Mouse (Mus musculus) megakaryocyte, embryonic 14.5 days (primary cell): ENCODE measurements around the gene Sema4d. TPM values are rescaled to one million over a fixed set of nuclear protein-coding genes. Genes with fewer than 3 reads are reported as not detected.
"Not testable (repeated sequence)": the region's sequence is repeated elsewhere in the genome, so short reads cannot be mapped to it uniquely, and the experiment has no call there.

Source experiments
- H3K27me3 ChIP-seq: replicated peaks from 2 replicates; pipeline ENCODE3; 2012; ENCODE audit warnings: inconsistent platforms
- H3K36me3 ChIP-seq: replicated peaks from 2 replicates; pipeline ENCODE3; 2012; ENCODE audit warnings: low read length, inconsistent platforms, mixed read lengths
- H3K4me1 ChIP-seq: 2 replicates; pipeline ENCODE4 v1.6.1; 2012; ENCODE audit warnings: inconsistent platforms
- H3K4me3 ChIP-seq: replicated peaks from 2 replicates; pipeline ENCODE3; 2012; ENCODE audit warnings: moderate library complexity, mild to moderate bottlenecking, inconsistent platforms
- H3K9me3 ChIP-seq: 2 replicates; pipeline ENCODE4 v1.6.1; 2012; ENCODE audit warnings: inconsistent platforms
- FLI1 ChIP-seq: IDR thresholded peaks from 2 replicates; pipeline ENCODE4 v1.6.1; 2012; ENCODE audit warnings: low read length, inconsistent platforms, mixed read lengths
- GATA1 ChIP-seq: IDR thresholded peaks from 3 replicates; pipeline ENCODE4 v1.6.1; 2012; ENCODE audit warnings: mixed read lengths, low read length, inconsistent platforms, borderline replicate concordance
- polyA plus RNA-seq: library from polyadenylated mRNA; stranded (reverse); fragments of >175 nt; gene quantifications from 2 replicates; pipeline ENCODE4 v1.2.3, GENCODE M21; 2012; ENCODE audit warnings: low replicate concordance; ENCODE audit not compliant: insufficient read depth

The Sema4d gene
- 55.2 and 58.6 TPM in 2 replicates for polyA plus RNA-seq

- Histone ChIP-seq H3K4me1 (peaks cover 78% of the 10 kb centered on the region), H3K36me3 (peaks cover 31% of the 10 kb centered on the region), H3K4me3 (peak within 1 kb of the TSS; percentile 98), H3K9me3 (no peaks in the 10 kb centered on the region), H3K27me3 (no peaks in the 10 kb centered on the region)
- TF ChIP-seq GATA1 (no peak), FLI1 (no peak)
These were observed at the start of gene Sema4d for GRCm38 (mm10) chr13:51793425-51793891. Gene Sema4d, minus strand, starts transcription at chr13:51793747.

- peaks cover 72% of the 10 kb centered on the region for H3K4me1 ChIP-seq
These were observed 49.8 kb upstream of the Sema4d start for GRCm38 (mm10) chr13:51843298-51843697.

GRCm38 (mm10) chr13:51842773-51843172, 49.2 kb upstream of the Sema4d start:
- Histone ChIP-seq H3K9me3 (no peaks in the 10 kb centered on the region), H3K4me1 (peaks cover 78% of the 10 kb centered on the region), H3K4me3 (peak overlapping the region; percentile 92), H3K27me3 (no peaks in the 10 kb centered on the region), H3K36me3 (peaks cover 12% of the 10 kb centered on the region)
- TF ChIP-seq FLI1 (peak; percentile 67; the same call in 1 of the 2 replicates), GATA1 (no peak; the same call in 2 of the 3 replicates)

More at GRCm38 (mm10) chr13:51843298-51843697, 49.8 kb upstream of the Sema4d start:
- TF ChIP-seq FLI1 = no peak
- TF ChIP-seq GATA1 = no peak
- no peaks in the 10 kb centered on the region for H3K27me3 ChIP-seq
- no peaks in the 10 kb centered on the region for H3K9me3 ChIP-seq
- H3K36me3 ChIP-seq = peaks cover 17% of the 10 kb centered on the region
- peak overlapping the region; percentile 92 for H3K4me3 ChIP-seq

GRCm38 (mm10) chr13:51842191-51842590, 48.6 kb upstream of the Sema4d start:
- Histone ChIP-seq H3K9me3 (no peaks in the 10 kb centered on the region), H3K27me3 (no peaks in the 10 kb centered on the region), H3K4me1 (peaks cover 83% of the 10 kb centered on the region), H3K4me3 (peak overlapping the region; percentile 92), H3K36me3 (peaks cover 6% of the 10 kb centered on the region)
- TF ChIP-seq GATA1 (no peak), FLI1 (no peak)

- peaks cover under 1% of the 10 kb centered on the region for H3K36me3 ChIP-seq
- no peaks in the 10 kb centered on the region for H3K9me3 ChIP-seq
- H3K27me3 ChIP-seq = no peaks in the 10 kb centered on the region
- TF ChIP-seq FLI1 = no peak
- TF ChIP-seq GATA1 = 0 out of 3 replicates have a peak, but pooled peaks have one; percentile 31
- peak overlapping the region; percentile 92 for H3K4me3 ChIP-seq
- H3K4me1 ChIP-seq = peaks cover 89% of the 10 kb centered on the region
These were observed 48.1 kb upstream of the Sema4d start for GRCm38 (mm10) chr13:51841541-51842115.

GRCm38 (mm10) chr13:51840702-51841101, 47.2 kb upstream of the Sema4d start:
- Histone ChIP-seq H3K27me3 (no peaks in the 10 kb centered on the region), H3K4me3 (peak overlapping the region; percentile 7), H3K36me3 (no peaks in the 10 kb centered on the region), H3K4me1 (peaks cover 98% of the 10 kb centered on the region), H3K9me3 (no peaks in the 10 kb centered on the region)
- TF ChIP-seq GATA1 (no peak), FLI1 (no peak)

- Histone ChIP-seq H3K4me1 (peaks cover 99% of the 10 kb centered on the region), H3K9me3 (no peaks in the 10 kb centered on the region), H3K27me3 (no peaks in the 10 kb centered on the region), H3K4me3 (peak overlapping the region; percentile 62), H3K36me3 (no peaks in the 10 kb centered on the region)
- no peak for TF ChIP-seq FLI1
- no peak for TF ChIP-seq GATA1
These were observed 45.9 kb upstream of the Sema4d start for GRCm38 (mm10) chr13:51839250-51840026.

- Histone ChIP-seq H3K4me3 (peak overlapping the region; percentile 65), H3K4me1 (peaks cover 99% of the 10 kb centered on the region), H3K27me3 (no peaks in the 10 kb centered on the region), H3K36me3 (no peaks in the 10 kb centered on the region), H3K9me3 (no peaks in the 10 kb centered on the region)
- TF ChIP-seq FLI1 (no peak), GATA1 (no peak)
These were observed 43.9 kb upstream of the Sema4d start for GRCm38 (mm10) chr13:51837402-51837801.

GRCm38 (mm10) chr13:51835208-51835607, 41.7 kb upstream of the Sema4d start:
- H3K36me3 ChIP-seq, H3K27me3 ChIP-seq, H3K4me3 ChIP-seq, H3K9me3 ChIP-seq: not testable (repeated sequence)
- H3K4me1 ChIP-seq = peaks cover 98% of the 10 kb centered on the region

GRCm38 (mm10) chr13:51834520-51834919, 41.0 kb upstream of the Sema4d start:
- H3K36me3 ChIP-seq = no peaks in the 10 kb centered on the region
- no peak for TF ChIP-seq GATA1
- no peak for TF ChIP-seq FLI1
- H3K27me3 ChIP-seq = no peaks in the 10 kb centered on the region
- H3K9me3 ChIP-seq = no peaks in the 10 kb centered on the region
- peaks cover 92% of the 10 kb centered on the region for H3K4me1 ChIP-seq
- H3K4me3 ChIP-seq = peak overlapping the region; percentile 70

GRCm38 (mm10) chr13:51834024-51834423, 40.5 kb upstream of the Sema4d start:
- H3K9me3 ChIP-seq, H3K36me3 ChIP-seq, H3K27me3 ChIP-seq: not testable (repeated sequence)
- peak overlapping the region; percentile 70 for H3K4me3 ChIP-seq
- H3K4me1 ChIP-seq = peaks cover 90% of the 10 kb centered on the region
